Mouse (Mus musculus) ovary, postnatal 14 days (tissue): ENCODE measurements around the gene Fez2.

Experiments used
- DNase-seq: peaks from one replicate; pipeline ENCODE4 v3.0.0; 2022; ENCODE audit warnings: low spot score

The Fez2 gene

GRCm38 (mm10) chr17:78417381-78418281 is at the start of gene Fez2:
TSS of gene Fez2 (minus strand) at chr17:78418152.
- DNase-seq, result peak; percentile 98

- no peak for DNase-seq
These were observed 47.5 kb upstream of the Fez2 start for GRCm38 (mm10) chr17:78465500-78465899.

- no peak for DNase-seq
These were observed 47.1 kb upstream of the Fez2 start for GRCm38 (mm10) chr17:78465071-78465470.

- DNase-seq, result no peak
These were observed 42.2 kb upstream of the Fez2 start for GRCm38 (mm10) chr17:78460140-78460539.

GRCm38 (mm10) chr17:78455556-78455955 is 37.6 kb upstream of the Fez2 start:
- no peak for DNase-seq

GRCm38 (mm10) chr17:78455114-78455513 is 37.2 kb upstream of the Fez2 start:
- DNase-seq, result peak; percentile 51

GRCm38 (mm10) chr17:78454189-78454977 is 36.4 kb upstream of the Fez2 start:
- no peak for DNase-seq

- no peak for DNase-seq
These were observed 35.6 kb upstream of the Fez2 start for GRCm38 (mm10) chr17:78453529-78453928.

- DNase-seq, result no peak
These were observed 33.9 kb upstream of the Fez2 start for GRCm38 (mm10) chr17:78451886-78452285.

- DNase-seq, result no peak
These were observed 33.4 kb upstream of the Fez2 start for GRCm38 (mm10) chr17:78451332-78451793.

- DNase-seq, result no peak
These were observed 31.8 kb upstream of the Fez2 start for GRCm38 (mm10) chr17:78449635-78450197.

- DNase-seq, result no peak
These were observed 26.9 kb upstream of the Fez2 start for GRCm38 (mm10) chr17:78444826-78445225.

- DNase-seq, result no peak
These were observed 22.8 kb upstream of the Fez2 start for GRCm38 (mm10) chr17:78440771-78441170.

GRCm38 (mm10) chr17:78437161-78437560 is 19.2 kb upstream of the Fez2 start:
- no peak for DNase-seq

GRCm38 (mm10) chr17:78435661-78436060 is 17.7 kb upstream of the Fez2 start:
- DNase-seq, result no peak

- peak; percentile 38 for DNase-seq
These were observed 16.8 kb upstream of the Fez2 start for GRCm38 (mm10) chr17:78434746-78435145.

- DNase-seq, result no peak
These were observed 12.4 kb upstream of the Fez2 start for GRCm38 (mm10) chr17:78430374-78430773.

- DNase-seq, result no peak
These were observed 11.1 kb upstream of the Fez2 start for GRCm38 (mm10) chr17:78429051-78429450.

GRCm38 (mm10) chr17:78425026-78425425 is 7.1 kb upstream of the Fez2 start:
- DNase-seq, result no peak

- DNase-seq, result no peak
These were observed 1.3 kb upstream of the Fez2 start for GRCm38 (mm10) chr17:78419216-78419615.

GRCm38 (mm10) chr17:78415255-78415654 is 2.7 kb downstream of the Fez2 start:
- DNase-seq, result no peak

- no peak for DNase-seq
These were observed 8.1 kb downstream of the Fez2 start for GRCm38 (mm10) chr17:78409900-78410299.

GRCm38 (mm10) chr17:78408386-78408785 is 9.6 kb downstream of the Fez2 start:
- no peak for DNase-seq
